8 mouse cellular contexts compared by ENCODE assay signal in the genomic region with DNA sequence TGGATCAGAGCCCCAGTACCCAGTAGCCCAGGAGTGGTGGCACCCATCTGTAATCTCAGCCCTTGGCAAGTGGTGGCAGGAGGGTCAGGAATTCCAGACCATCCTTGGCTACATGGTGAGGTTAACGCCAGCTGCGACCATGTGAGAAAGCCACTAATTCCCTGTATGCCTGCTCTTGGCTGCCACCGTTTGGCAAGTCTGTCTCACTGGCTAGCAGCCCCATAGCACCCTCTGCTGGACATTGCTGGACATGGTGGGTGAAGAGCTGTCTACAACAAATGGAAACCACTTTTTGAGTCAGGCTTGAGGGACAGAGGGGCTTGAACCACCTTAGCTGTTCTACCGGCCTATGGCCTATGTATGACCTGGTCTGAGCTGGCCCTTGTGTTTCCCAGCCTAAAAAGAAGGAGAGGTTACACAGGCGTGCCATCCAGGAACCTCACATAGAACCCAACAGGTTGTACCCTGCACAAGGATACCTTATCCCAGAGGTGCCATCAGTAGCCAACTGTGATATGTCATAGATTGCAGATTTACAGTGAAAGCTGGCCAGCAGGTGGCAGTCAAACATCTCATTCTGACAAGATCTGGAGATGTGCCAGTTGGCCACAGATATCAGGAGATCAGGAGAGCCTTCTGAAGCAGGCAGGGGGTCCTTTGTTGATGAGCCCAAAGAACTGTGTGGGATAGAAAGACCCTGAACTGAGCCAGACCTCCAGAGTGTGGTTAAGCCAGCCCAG. TPM values are rescaled to one million over a fixed set of nuclear protein-coding genes. Genes with fewer than 3 reads are reported as not detected.
DNase-seq lines count a peak whose midpoint lies in the region; ATAC-seq and TF ChIP-seq lines count a peak whose summit lies in the region.

No protein-coding gene starts in this region.

- H3K4me1 ChIP-seq in MEL (ENCODE audit: control insufficient read depth in 1 of 2, insufficient read depth in 2 of 2, low read length in 2 of 2) = no peaks in the 10 kb centered on the region
- no peaks in the 10 kb centered on the region for H3K4me1 ChIP-seq in forebrain, embryonic 15.5 days
- peaks cover 13% of the 10 kb centered on the region; the same call in 1 of the 2 replicates for H3K4me1 ChIP-seq in hindbrain, embryonic 12.5 days

- TF ChIP-seq POLR2A in MEL (IDR thresholded peaks at IDR 0.05; ENCODE audit: control insufficient read depth in 1 of 2, insufficient read depth in 1 of 2, low read depth in 1 of 2, low read length in 2 of 2, poor library complexity in 1 of 2) = no peak

- no peaks in the 10 kb centered on the region for H3K9me3 ChIP-seq in MEL (replicated peaks; ENCODE audit: insufficient read depth, low read length)
- no peaks in the 10 kb centered on the region for H3K9me3 ChIP-seq in forebrain, embryonic 15.5 days
- H3K9me3 ChIP-seq in hindbrain, embryonic 12.5 days (replicated peaks) = no peaks in the 10 kb centered on the region

- 8% methylated on average over 5 of the region's 5 CpGs for WGBS in forebrain, embryonic 15.5 days
- WGBS in hindbrain, embryonic 12.5 days = 5% methylated on average over 5 of the region's 5 CpGs

- peak; percentile 91 for DNase-seq in MEL (ENCODE audit: low read depth, low spot score)
- DNase-seq in cerebellum, adult 11 months = peak; percentile 91
- peak; percentile 91 to 94 for DNase-seq in layer of hippocampus, postnatal 14 days (ENCODE audit: low spot score in 2 of 2)
- peak; percentile 93 for DNase-seq in lung, postnatal 25 days (ENCODE audit: low spot score)
- peak; percentile 79 for DNase-seq in retina, adult 2 months (ENCODE audit: low read depth, low spot score)
- DNase-seq in thymus, postnatal 25 days = peak; percentile 93

- TF ChIP-seq CTCF in MEL (IDR thresholded peaks at IDR 0.05 in 2 of 3, conservative IDR thresholded peaks at IDR 0.05 in 1 of 3; ENCODE audit: control insufficient read depth in 1 of 3, insufficient read depth in 1 of 3, low read depth in 2 of 3, low read length in 3 of 3, poor library complexity in 1 of 3, severe bottlenecking in 1 of 3) = peak; percentile 75 to 98 (median 79)

- H3K27me3 ChIP-seq in MEL (ENCODE audit: control insufficient read depth in 1 of 2, insufficient read depth in 2 of 2, low read length in 2 of 2) = no peaks in the 10 kb centered on the region
- H3K27me3 ChIP-seq in forebrain, embryonic 15.5 days = no peaks in the 10 kb centered on the region
- no peaks in the 10 kb centered on the region for H3K27me3 ChIP-seq in hindbrain, embryonic 12.5 days

- H3K36me3 ChIP-seq in MEL (ENCODE audit: control insufficient read depth in 1 of 2, insufficient read depth in 2 of 2, low read length in 2 of 2) = no peaks in the 10 kb centered on the region
- no peaks in the 10 kb centered on the region for H3K36me3 ChIP-seq in forebrain, embryonic 15.5 days
- no peaks in the 10 kb centered on the region for H3K36me3 ChIP-seq in hindbrain, embryonic 12.5 days

- H3K9ac ChIP-seq in MEL (ENCODE audit: control insufficient read depth, low read depth, low read length, poor library complexity, severe bottlenecking) = no peak overlapping the region
- no peak overlapping the region for H3K9ac ChIP-seq in forebrain, embryonic 15.5 days (replicated peaks)
- no peak overlapping the region for H3K9ac ChIP-seq in hindbrain, embryonic 12.5 days

- no peak overlapping the region for H3K4me3 ChIP-seq in MEL (ENCODE audit: control insufficient read depth in 1 of 2, insufficient read depth in 1 of 2, low read depth in 2 of 2, low read length in 2 of 2)
- H3K4me3 ChIP-seq in forebrain, embryonic 15.5 days = no peak overlapping the region
- no peak overlapping the region for H3K4me3 ChIP-seq in hindbrain, embryonic 12.5 days

- H3K4me2 ChIP-seq in forebrain, embryonic 15.5 days (replicated peaks) = no peak overlapping the region
- no peak overlapping the region for H3K4me2 ChIP-seq in hindbrain, embryonic 12.5 days (replicated peaks)

- H3K27ac ChIP-seq in MEL (ENCODE audit: control insufficient read depth, low read depth, low read length) = no peak overlapping the region
- 0 out of 2 replicates have a peak overlapping the region, but pooled peaks have one; percentile 34 for H3K27ac ChIP-seq in forebrain, embryonic 15.5 days (replicated peaks)
- H3K27ac ChIP-seq in hindbrain, embryonic 12.5 days = no peak overlapping the region

- TF ChIP-seq EP300 in MEL (IDR thresholded peaks at IDR 0.05; ENCODE audit: low read depth in 1 of 2, low read length in 2 of 2) = no peak

- ATAC-seq in forebrain, embryonic 15.5 days (replicated peaks) = peak; percentile 65
- ATAC-seq in hindbrain, embryonic 12.5 days (ENCODE audit: low FRiP score) = peak; percentile 66

- TF ChIP-seq RAD21 in MEL (IDR thresholded peaks at IDR 0.05; ENCODE audit: low read depth, low read length) = peak; percentile 78

- H3K79me2 ChIP-seq in MEL (ENCODE audit: control insufficient read depth, insufficient read depth, low read length, poor library complexity) = no peaks in the 10 kb centered on the region

TF ChIP-seq in MEL, 35 proteins besides CTCF, POLR2A, EP300 and RAD21:
- TF ChIP-seq USF2 (IDR thresholded peaks at IDR 0.05; ENCODE audit: borderline replicate concordance in 1 of 2, insufficient read depth in 1 of 2, low read depth in 1 of 2, low read length in 2 of 2) (no peak), BHLHE40 (IDR thresholded peaks at IDR 0.05; ENCODE audit: borderline replicate concordance, low read depth, low read length) (no peak), MYB (IDR thresholded peaks at IDR 0.05; ENCODE audit: low read depth, low read length) (no peak), TBP (IDR thresholded peaks at IDR 0.05; ENCODE audit: low read depth, low read length) (0 out of 2 replicates have a peak, but pooled peaks have one; percentile 23), JUND (IDR thresholded peaks at IDR 0.05; ENCODE audit: low read depth, low read length) (no peak), TAL1 (IDR thresholded peaks at IDR 0.05; ENCODE audit: low read length) (no peak), POLR2AphosphoS2 (IDR thresholded peaks at IDR 0.05; ENCODE audit: low read length) (no peak), TCF12 (IDR thresholded peaks at IDR 0.05; ENCODE audit: low read depth, low read length) (no peak), GATA1 (IDR thresholded peaks at IDR 0.05; ENCODE audit: low read depth, low read length) (no peak), ZKSCAN1 (IDR thresholded peaks at IDR 0.05; ENCODE audit: low read depth, low read length) (no peak), GABPA (IDR thresholded peaks at IDR 0.05; ENCODE audit: low read depth, low read length) (no peak), ZC3H11A (IDR thresholded peaks at IDR 0.05; ENCODE audit: low read depth, low read length) (peak; percentile 86), MAZ (IDR thresholded peaks at IDR 0.05; ENCODE audit: low read depth, low read length) (no peak), SIN3A (IDR thresholded peaks at IDR 0.05; ENCODE audit: low read length) (peak; percentile 60; the same call in 1 of the 2 replicates), MYC (IDR thresholded peaks at IDR 0.05; ENCODE audit: low read depth, low read length) (no peak), E2F4 (IDR thresholded peaks at IDR 0.05; ENCODE audit: borderline replicate concordance, low read depth, low read length) (no peak), MAX (IDR thresholded peaks at IDR 0.05; ENCODE audit: low read length) (no peak), ZNF384 (IDR thresholded peaks at IDR 0.05; ENCODE audit: low read depth, low read length) (no peak), CHD2 (IDR thresholded peaks at IDR 0.05; ENCODE audit: low read length) (no peak), USF1 (IDR thresholded peaks at IDR 0.05; ENCODE audit: low read depth, low read length) (0 out of 2 replicates have a peak, but pooled peaks have one; percentile 16), NRF1 (IDR thresholded peaks at IDR 0.05; ENCODE audit: insufficient read depth, low read depth, low read length, poor library complexity, severe bottlenecking) (no peak), SMC3 (IDR thresholded peaks at IDR 0.05; ENCODE audit: low read depth, low read length) (peak; percentile 82), RCOR1 (IDR thresholded peaks at IDR 0.05; ENCODE audit: low read depth, low read length) (no peak), HCFC1 (IDR thresholded peaks at IDR 0.05; ENCODE audit: low read depth, low read length) (no peak)

RNA-seq across cellular contexts. Expression of a gene that starts 10.4 kb away (rescaled TPM):
- total RNA-seq in MEL (2012; rRNA removed) = 0.07 and 0.23 TPM in 2 replicates
- polyA plus RNA-seq in MEL (2012; ENCODE audit: insufficient read depth in 1 of 2, insufficient read length in 2 of 2, low read depth in 1 of 2, low replicate concordance in 2 of 2, missing spikeins in 1 of 2) = under 1 TPM in 1 of 2 experiments, not detected in 1; 0.39 TPM
- 5.5 and 6.0 TPM in 2 replicates for polyA plus RNA-seq in forebrain, embryonic 15.5 days (2015; fragmentation: Nextera tagmentation; extraction: Ambion mirVana)
- polyA plus RNA-seq in hindbrain, embryonic 12.5 days (2016; fragmentation: Nextera tagmentation; extraction: Ambion mirVana) = 4.3 and 7.0 TPM in 2 replicates
- total RNA-seq in layer of hippocampus, postnatal 14 days (2021) = 1 to 10 TPM; 5.6 to 9.0 TPM

RNA-seq across cellular contexts. Expression of a gene that starts 23.4 kb away (rescaled TPM):
- total RNA-seq in MEL (2012; rRNA removed) = 119 and 143 TPM in 2 replicates
- polyA plus RNA-seq in MEL (2012; ENCODE audit: insufficient read depth in 1 of 2, insufficient read length in 2 of 2, low read depth in 1 of 2, low replicate concordance in 2 of 2, missing spikeins in 1 of 2) = 100 to 1,000 TPM; 147 to 233 TPM
- polyA plus RNA-seq in forebrain, embryonic 15.5 days (2015; fragmentation: Nextera tagmentation; extraction: Ambion mirVana) = 432 and 464 TPM in 2 replicates
- 438 and 466 TPM in 2 replicates for polyA plus RNA-seq in hindbrain, embryonic 12.5 days (2016; fragmentation: Nextera tagmentation; extraction: Ambion mirVana)
- total RNA-seq in layer of hippocampus, postnatal 14 days (2021) = 100 to 1,000 TPM; 525 to 527 TPM

RNA-seq across cellular contexts. Expression of a gene that starts 53.7 kb away (rescaled TPM):
- 0.08 and 0.16 TPM in 2 replicates for total RNA-seq in MEL (2012; rRNA removed)
- polyA plus RNA-seq in MEL (2012; ENCODE audit: insufficient read depth in 1 of 2, insufficient read length in 2 of 2, low read depth in 1 of 2, low replicate concordance in 2 of 2, missing spikeins in 1 of 2) = under 1 TPM in 1 of 2 experiments, not detected in 1; 0.42 TPM
- 1.4 and 1.8 TPM in 2 replicates for polyA plus RNA-seq in forebrain, embryonic 15.5 days (2015; fragmentation: Nextera tagmentation; extraction: Ambion mirVana)
- 0.97 and 1.2 TPM in 2 replicates for polyA plus RNA-seq in hindbrain, embryonic 12.5 days (2016; fragmentation: Nextera tagmentation; extraction: Ambion mirVana)
- total RNA-seq in layer of hippocampus, postnatal 14 days (2021) = 1 to 10 TPM; 1.6 to 1.9 TPM
